10 mouse cellular contexts compared by ENCODE assay signal in genomic region chr1:127280256-127280655, GRCm38 (mm10).
A peak's percentile ranks its signal among the peaks of the same experiment; 100 is the strongest.
DNase-seq lines count a peak whose midpoint lies in the region; ATAC-seq and TF ChIP-seq lines count a peak whose summit lies in the region.
"Had no signal": no experiment of that assay in that cellular context is flagged by ENCODE, and none has a peak within 500 bp of the region (broad histone marks: within the 10 kb centered on the region; RNA-seq: fewer than 3 reads in every experiment).

No protein-coding gene starts in this region.

- H3K36me3 ChIP-seq in kidney, postnatal 0 days (ENCODE audit: insufficient read depth, low read length): no peaks in the 10 kb centered on the region
- no peaks in the 10 kb centered on the region for H3K36me3 ChIP-seq in kidney, embryonic 16.5 days (ENCODE audit: insufficient read depth, low read length)
- no peaks in the 10 kb centered on the region for H3K36me3 ChIP-seq in thymus, adult 2 months (ENCODE audit: control insufficient read depth, insufficient read depth, low read length)
- H3K36me3 ChIP-seq: liver, embryonic 15.5 days had no signal

- DNase-seq in kidney, postnatal 0 days (ENCODE audit: low spot score): no peak
- peak; percentile 58 for DNase-seq in thymus, adult 2 months
- DNase-seq in thymus, adult 18-20 months: no peak
- DNase-seq in brain, adult 2 months (ENCODE audit: low read depth, low spot score): peak; percentile 15
- no peak for DNase-seq in ovary, postnatal 14 days (ENCODE audit: low spot score)
- no peak for DNase-seq in urinary bladder, postnatal 36 days (ENCODE audit: low spot score in 2 of 2)
- DNase-seq: adrenal gland, adult 2 months; embryo, embryonic 11 days had no signal

- H3K27ac ChIP-seq in kidney, postnatal 0 days: no peak overlapping the region
- H3K27ac ChIP-seq in kidney, embryonic 16.5 days (ENCODE audit: low read length): no peak overlapping the region
- H3K27ac ChIP-seq in thymus, adult 2 months (ENCODE audit: control insufficient read depth, insufficient read depth, low read length): no peak overlapping the region
- H3K27ac ChIP-seq: liver, embryonic 15.5 days had no signal

- H3K9ac ChIP-seq in kidney, postnatal 0 days (ENCODE audit: low read depth, low read length): no peak overlapping the region
- H3K9ac ChIP-seq in kidney, embryonic 16.5 days (replicated peaks; ENCODE audit: low read length): no peak overlapping the region
- H3K9ac ChIP-seq: liver, embryonic 15.5 days had no signal

- H3K27me3 ChIP-seq in kidney, postnatal 0 days (ENCODE audit: insufficient read depth, low read length): no peaks in the 10 kb centered on the region
- no peaks in the 10 kb centered on the region for H3K27me3 ChIP-seq in kidney, embryonic 16.5 days (ENCODE audit: insufficient read depth, low read length)
- no peaks in the 10 kb centered on the region for H3K27me3 ChIP-seq in thymus, adult 2 months (ENCODE audit: control insufficient read depth, insufficient read depth, low read length)
- H3K27me3 ChIP-seq: liver, embryonic 15.5 days had no signal

- H3K4me3 ChIP-seq in kidney, postnatal 0 days (replicated peaks; ENCODE audit: low read depth, low read length): no peak overlapping the region
- no peak overlapping the region for H3K4me3 ChIP-seq in kidney, embryonic 16.5 days (ENCODE audit: low read length)
- H3K4me3 ChIP-seq in thymus, adult 2 months (ENCODE audit: control insufficient read depth, insufficient read depth, low read length): no peak overlapping the region
- H3K4me3 ChIP-seq: liver, embryonic 15.5 days had no signal

- WGBS in kidney, postnatal 0 days: 97% methylated on average over 1 of the region's 1 CpGs
- WGBS in kidney, embryonic 16.5 days: 100% methylated on average over 1 of the region's 1 CpGs
- 92% methylated on average over 1 of the region's 1 CpGs for WGBS in thymus, adult 2 months

- TF ChIP-seq POLR2A in thymus, adult 2 months (IDR thresholded peaks at IDR 0.05; ENCODE audit: control insufficient read depth, extremely low read depth, insufficient read depth, low read length, poor library complexity): no peak

- no peaks in the 10 kb centered on the region for H3K9me3 ChIP-seq in kidney, postnatal 0 days (replicated peaks; ENCODE audit: low read length)
- no peaks in the 10 kb centered on the region for H3K9me3 ChIP-seq in kidney, embryonic 16.5 days (ENCODE audit: low read length)
- H3K9me3 ChIP-seq: liver, embryonic 15.5 days had no signal

- H3K4me2 ChIP-seq in kidney, postnatal 0 days (ENCODE audit: low read length): no peak overlapping the region
- no peak overlapping the region for H3K4me2 ChIP-seq in kidney, embryonic 16.5 days (replicated peaks; ENCODE audit: low read depth, low read length)
- H3K4me2 ChIP-seq: liver, embryonic 15.5 days had no signal

- no peaks in the 10 kb centered on the region for H3K4me1 ChIP-seq in kidney, postnatal 0 days (replicated peaks; ENCODE audit: insufficient read depth, low read length)
- H3K4me1 ChIP-seq in kidney, embryonic 16.5 days (ENCODE audit: insufficient read depth, low read length): no peaks in the 10 kb centered on the region
- no peaks in the 10 kb centered on the region; the same call in 1 of the 2 replicates for H3K4me1 ChIP-seq in thymus, adult 2 months (replicated peaks; ENCODE audit: control insufficient read depth, insufficient read depth, low read length)
- H3K4me1 ChIP-seq: liver, embryonic 15.5 days had no signal

- peak; percentile 37 for TF ChIP-seq CTCF in kidney, postnatal 0 days (IDR thresholded peaks at IDR 0.05; ENCODE audit: low read depth)
- no peak for TF ChIP-seq CTCF in thymus, adult 2 months (IDR thresholded peaks at IDR 0.05; ENCODE audit: borderline replicate concordance, control insufficient read depth, extremely low read depth, insufficient read depth, low read length, poor library complexity)

- no peak for ATAC-seq in kidney, postnatal 0 days (replicated peaks; ENCODE audit: low FRiP score, low read depth)
- no peak for ATAC-seq in kidney, embryonic 16.5 days (ENCODE audit: low FRiP score, low TSS enrichment)

Comparison
In these comparisons a context has a peak if more than half of its experiments do, and no peak if none do; other contexts are left out.
1. DNase-seq: peak in thymus, adult 2 months (single experiment) and brain, adult 2 months (single experiment); none in kidney, postnatal 0 days (single experiment), thymus, adult 18-20 months (0 of 2), ovary, postnatal 14 days (single experiment) and urinary bladder, postnatal 36 days (0 of 2).